Mouse (Mus musculus) testis, adult 2 months (tissue): ENCODE results near the gene Clcf1. TPM values are rescaled to one million over a fixed set of nuclear protein-coding genes. Genes with fewer than 3 reads are reported as not detected.

Source experiments
- H3K27ac ChIP-seq: fragments of 200-500 bp; 2 replicates; pipeline ENCODE4 v1.5.1; 2012; ENCODE audit warnings: low read depth, low read length; ENCODE audit not compliant: control insufficient read depth, insufficient read depth
- H3K27me3 ChIP-seq: fragments of 200-500 bp; 2 replicates; pipeline ENCODE4 v1.6.1; 2012; ENCODE audit warnings: mild to moderate bottlenecking, low read length, moderate library complexity; ENCODE audit not compliant: control insufficient read depth, insufficient read depth
- H3K36me3 ChIP-seq: fragments of 200-500 bp; 2 replicates; pipeline ENCODE4 v1.6.1; 2012; ENCODE audit warnings: mild to moderate bottlenecking, low read length; ENCODE audit not compliant: control insufficient read depth, insufficient read depth
- H3K4me1 ChIP-seq: fragments of 200-500 bp; 2 replicates; pipeline ENCODE4 v1.6.1; 2012; ENCODE audit warnings: low read length; ENCODE audit not compliant: control insufficient read depth, insufficient read depth
- H3K4me3 ChIP-seq: fragments of 200-500 bp; 2 replicates; pipeline ENCODE4 v1.5.1; 2012; ENCODE audit warnings: low read depth, mild to moderate bottlenecking, low read length, moderate library complexity, mixed read lengths; ENCODE audit not compliant: control insufficient read depth
- CTCF ChIP-seq: fragments of 200-500 bp; IDR thresholded peaks from 2 replicates; pipeline ENCODE4 v1.5.1; 2012; ENCODE audit warnings: low read depth, mild to moderate bottlenecking, inconsistent platforms, low read length, moderate library complexity; ENCODE audit not compliant: control insufficient read depth, insufficient read depth, insufficient replicate concordance
- POLR2A ChIP-seq: fragments of 200-500 bp; IDR thresholded peaks from 2 replicates; pipeline ENCODE4 v1.6.1; 2012; ENCODE audit warnings: low read depth, mild to moderate bottlenecking, inconsistent platforms, low read length, moderate library complexity; ENCODE audit not compliant: control insufficient read depth
- polyA plus RNA-seq: library from polyadenylated mRNA; depleted of rRNA; stranded (reverse); fragments of >200 nt; gene quantifications from 2 replicates; pipeline ENCODE4 v1.2.3, GENCODE M21; 2012; rRNA removed

Gene Clcf1
- polyA plus RNA-seq, 1 experiment = 2.0 TPM

DNA sequence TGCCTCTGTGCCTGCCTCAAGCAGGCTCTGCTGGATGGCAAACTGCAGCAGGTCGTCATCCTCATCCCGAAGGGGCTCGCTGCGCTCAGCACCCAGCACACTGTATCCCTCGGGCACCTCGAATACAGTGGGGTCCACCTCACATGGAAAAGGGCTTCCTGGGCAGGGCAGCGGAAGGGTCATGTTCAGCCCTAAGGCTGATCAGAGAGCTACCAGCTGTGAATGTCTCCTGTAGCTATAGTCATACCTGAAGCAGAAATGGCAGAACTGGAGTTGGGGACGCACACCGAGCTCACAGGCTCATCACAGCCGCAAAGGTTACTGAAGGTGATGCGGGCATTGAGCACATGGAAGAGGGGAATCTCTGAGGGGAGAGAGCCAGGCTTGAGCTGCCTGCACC is 56.9 kb downstream of the Clcf1 start:
- Histone ChIP-seq H3K36me3 (no peaks in the 10 kb centered on the region; the same call in 1 of the 2 replicates), H3K4me1 (peaks cover 17% of the 10 kb centered on the region), H3K27me3 (no peaks in the 10 kb centered on the region), H3K4me3 (no peak overlapping the region), H3K27ac (no peak overlapping the region)
- no peak for TF ChIP-seq POLR2A
- no peak for TF ChIP-seq CTCF

Other genes with a start within 250 kb of the Clcf1 start
- 48.5 and 48.6 TPM in 2 replicates for gene Aldh3b2, start 241.9 kb upstream of the Clcf1 start, polyA plus RNA-seq
- 14.7 and 14.9 TPM in 2 replicates for gene Acy3, start 227.7 kb upstream of the Clcf1 start, polyA plus RNA-seq
- gene Tbx10, start 221.5 kb upstream of the Clcf1 start, polyA plus RNA-seq = 0.41 and 0.56 TPM in 2 replicates
- 0.99 and 2.4 TPM in 2 replicates for gene Nudt8, start 213.7 kb upstream of the Clcf1 start, polyA plus RNA-seq
- gene Gm49405, start 213.6 kb upstream of the Clcf1 start, polyA plus RNA-seq = 0.48 TPM in 2 replicates
- 1.3 and 2.0 TPM in 2 replicates for gene Doc2g, start 210.9 kb upstream of the Clcf1 start, polyA plus RNA-seq
- gene Ndufv1, start 201.4 kb upstream of the Clcf1 start, polyA plus RNA-seq = 145 and 173 TPM in 2 replicates
- 88.6 and 94.9 TPM in 2 replicates for gene Gstp1, start 176.3 kb upstream of the Clcf1 start, polyA plus RNA-seq
- gene Gstp2, start 168.2 kb upstream of the Clcf1 start, polyA plus RNA-seq = 1.5 TPM in 2 replicates
- gene Gstp3, start 154.7 kb upstream of the Clcf1 start, polyA plus RNA-seq = not detected in 2 replicates
- gene Cabp2, start 132.7 kb upstream of the Clcf1 start, polyA plus RNA-seq = not detected in 2 replicates
- 31.5 and 31.7 TPM in 2 replicates for gene Cdk2ap2, start 117.1 kb upstream of the Clcf1 start, polyA plus RNA-seq
- gene Pitpnm1, start 114.2 kb upstream of the Clcf1 start, polyA plus RNA-seq = 31.9 and 42.8 TPM in 2 replicates
- gene Aip, start 88.4 kb upstream of the Clcf1 start, polyA plus RNA-seq = 21.0 and 23.5 TPM in 2 replicates
- gene Gpr152, start 74.5 kb upstream of the Clcf1 start, polyA plus RNA-seq = 0.02 TPM in 1 of 2 replicates, not detected in the other
- gene Cabp4, start 70.2 kb upstream of the Clcf1 start, polyA plus RNA-seq = 0.16 and 0.29 TPM in 2 replicates
- 87.3 and 97.2 TPM in 2 replicates for gene Coro1b, start 65.6 kb upstream of the Clcf1 start, polyA plus RNA-seq
- gene Ptprcap, start 60.6 kb upstream of the Clcf1 start, polyA plus RNA-seq = 0.65 and 1.0 TPM in 2 replicates
- gene Rps6kb2, start 50.9 kb upstream of the Clcf1 start, polyA plus RNA-seq = 10.9 and 11.1 TPM in 2 replicates
- gene Carns1, start 38.8 kb upstream of the Clcf1 start, polyA plus RNA-seq = 2.5 and 2.7 TPM in 2 replicates
- 0.98 and 1.3 TPM in 2 replicates for gene Tbc1d10c, start 23.0 kb upstream of the Clcf1 start, polyA plus RNA-seq
- 48.8 and 49.8 TPM in 2 replicates for gene Ppp1ca, start 22.2 kb upstream of the Clcf1 start, polyA plus RNA-seq
- gene Rad9a, start 12.6 kb upstream of the Clcf1 start, polyA plus RNA-seq = 9.0 and 9.2 TPM in 2 replicates
- 1.2 and 3.0 TPM in 2 replicates for gene AC109138.7, start 119 bp downstream of the Clcf1 start, polyA plus RNA-seq
- gene Pold4, start 17.7 kb downstream of the Clcf1 start, polyA plus RNA-seq = 16.3 and 19.4 TPM in 2 replicates
- 6.3 and 7.1 TPM in 2 replicates for gene Ssh3, start 54.9 kb downstream of the Clcf1 start, polyA plus RNA-seq
- gene Ankrd13d, start 68.9 kb downstream of the Clcf1 start, polyA plus RNA-seq = 4.3 and 6.1 TPM in 2 replicates
- gene Grk2, start 92.0 kb downstream of the Clcf1 start, polyA plus RNA-seq = 10.7 and 12.0 TPM in 2 replicates
- 46.0 and 48.5 TPM in 2 replicates for gene Kdm2a, start 184.0 kb downstream of the Clcf1 start, polyA plus RNA-seq
- gene Rhod, start 225.2 kb downstream of the Clcf1 start, polyA plus RNA-seq = 8.9 and 9.3 TPM in 2 replicates